In genomic region chr13:32008802-32009201, GRCm38 (mm10) we compare ENCODE assay signal across 11 mouse cellular contexts.
DNase-seq lines count a peak whose midpoint lies in the region; ATAC-seq and TF ChIP-seq lines count a peak whose summit lies in the region.
"Had no signal": no experiment of that assay in that cellular context is flagged by ENCODE, and none has a peak within 500 bp of the region (broad histone marks: within the 10 kb centered on the region; RNA-seq: fewer than 3 reads in every experiment).

No protein-coding gene starts in this region.

- no peaks in the 10 kb centered on the region for H3K79me2 ChIP-seq in heart, adult 2 months (replicated peaks; ENCODE audit: control insufficient read depth, insufficient read depth, low read length)

- no peak for DNase-seq in heart, adult 2 months
- peak; percentile 14 for DNase-seq in lung, postnatal 36 days
- DNase-seq in lung, postnatal 25 days (ENCODE audit: low spot score), result no peak
- peak; percentile 53 for DNase-seq in embryonic facial prominence, embryonic 10.5 days (ENCODE audit: low spot score)
- peak; percentile 41 for DNase-seq in limb, embryonic 14.5 days (ENCODE audit: low spot score)
- no peak for DNase-seq in left cerebral cortex, adult 11 months (ENCODE audit: low spot score)
- DNase-seq in spleen, adult 18-20 months, result no peak
- DNase-seq: cerebellum, adult 18-20 months; right cerebral cortex, postnatal 25 days had no signal

- ATAC-seq in heart, embryonic 14.5 days (ENCODE audit: insufficient number of reproducible peaks, insufficient read depth, low FRiP score, low read depth), result no peak
- no peak for ATAC-seq in limb, embryonic 14.5 days (ENCODE audit: low FRiP score, low read depth)

- no peaks in the 10 kb centered on the region for H3K27me3 ChIP-seq in heart, embryonic 14.5 days (ENCODE audit: control insufficient read depth, insufficient read depth, low read length)
- no peaks in the 10 kb centered on the region for H3K27me3 ChIP-seq in heart, adult 2 months (ENCODE audit: control insufficient read depth, insufficient read depth, low read length)
- H3K27me3 ChIP-seq in embryonic facial prominence, embryonic 10.5 days (replicated peaks; ENCODE audit: low read depth, poor library complexity, severe bottlenecking), result 0 out of 2 replicates have a peak, but pooled peaks cover 6% of the 10 kb centered on the region
- no peaks in the 10 kb centered on the region for H3K27me3 ChIP-seq in limb, embryonic 14.5 days (ENCODE audit: control insufficient read depth, insufficient read depth, low read length)
- H3K27me3 ChIP-seq: neural tube, embryonic 12.5 days had no signal

- H3K9ac ChIP-seq in heart, embryonic 14.5 days (ENCODE audit: low read length), result no peak overlapping the region
- no peak overlapping the region for H3K9ac ChIP-seq in heart, adult 2 months (ENCODE audit: low read depth, low read length)
- no peak overlapping the region for H3K9ac ChIP-seq in limb, embryonic 14.5 days (ENCODE audit: low read depth, low read length, severe bottlenecking)
- H3K9ac ChIP-seq: neural tube, embryonic 12.5 days had no signal

- H3K4me1 ChIP-seq in heart, embryonic 14.5 days (ENCODE audit: control insufficient read depth in 2 of 2, insufficient read depth in 2 of 2, low read length in 2 of 2), result 0 out of 4 replicates have a peak, but pooled peaks cover 0 to 4% of the 10 kb centered on the region in 2 experiments
- H3K4me1 ChIP-seq in heart, adult 2 months (ENCODE audit: control insufficient read depth, insufficient read depth, low read length), result no peaks in the 10 kb centered on the region
- peaks cover 22% of the 10 kb centered on the region for H3K4me1 ChIP-seq in embryonic facial prominence, embryonic 10.5 days
- 0 out of 2 replicates have a peak, but pooled peaks cover 8% of the 10 kb centered on the region for H3K4me1 ChIP-seq in limb, embryonic 14.5 days (ENCODE audit: control insufficient read depth, insufficient read depth, low read length)
- H3K4me1 ChIP-seq: neural tube, embryonic 12.5 days had no signal

- H3K27ac ChIP-seq in heart, embryonic 14.5 days (replicated peaks in 1 of 2; ENCODE audit: control insufficient read depth in 1 of 2, insufficient read depth in 1 of 2, low read depth in 2 of 2, low read length in 2 of 2), result peak overlapping the region in 1 of 2 experiments; percentile 37; a peak in 1 of 4 replicates
- no peak overlapping the region for H3K27ac ChIP-seq in heart, adult 2 months
- H3K27ac ChIP-seq in embryonic facial prominence, embryonic 10.5 days (replicated peaks), result peak overlapping the region; percentile 63
- no peak overlapping the region; the same call in 1 of the 2 replicates for H3K27ac ChIP-seq in limb, embryonic 14.5 days (replicated peaks; ENCODE audit: low read depth, low read length)
- H3K27ac ChIP-seq: neural tube, embryonic 12.5 days had no signal

- WGBS in heart, embryonic 14.5 days, result 15% methylated on average over 4 of the region's 4 CpGs
- WGBS in heart, adult 2 months, result 26% methylated on average over 4 of the region's 4 CpGs
- 14% methylated on average over 4 of the region's 4 CpGs for WGBS in embryonic facial prominence, embryonic 10.5 days
- WGBS in limb, embryonic 14.5 days, result 12% methylated on average over 4 of the region's 4 CpGs

- H3K4me2 ChIP-seq in heart, embryonic 14.5 days (ENCODE audit: low read length), result 0 out of 2 replicates have a peak overlapping the region, but pooled peaks have one; percentile 13
- H3K4me2 ChIP-seq in limb, embryonic 14.5 days (replicated peaks; ENCODE audit: low read depth, low read length, severe bottlenecking), result no peak overlapping the region
- H3K4me2 ChIP-seq: neural tube, embryonic 12.5 days had no signal

- H3K36me3 ChIP-seq in heart, embryonic 14.5 days (ENCODE audit: control insufficient read depth, insufficient read depth, low read length), result no peaks in the 10 kb centered on the region
- peaks cover 2% of the 10 kb centered on the region; the same call in 1 of the 2 replicates for H3K36me3 ChIP-seq in heart, adult 2 months (ENCODE audit: control insufficient read depth, insufficient read depth, low read length)
- no peaks in the 10 kb centered on the region for H3K36me3 ChIP-seq in embryonic facial prominence, embryonic 10.5 days (replicated peaks)
- H3K36me3 ChIP-seq in limb, embryonic 14.5 days (ENCODE audit: control insufficient read depth, insufficient read depth, low read length), result no peaks in the 10 kb centered on the region
- H3K36me3 ChIP-seq: neural tube, embryonic 12.5 days had no signal

- TF ChIP-seq POLR2A in heart, adult 2 months (IDR thresholded peaks at IDR 0.05; ENCODE audit: insufficient read depth, low read depth, low read length), result no peak
- no peak for TF ChIP-seq POLR2A in limb, embryonic 14.5 days (IDR thresholded peaks at IDR 0.05; ENCODE audit: borderline replicate concordance, extremely low read depth, insufficient read depth, insufficient read length)

- TF ChIP-seq CTCF in heart, adult 2 months (IDR thresholded peaks at IDR 0.05), result no peak

- TF ChIP-seq EP300 in heart, adult 2 months (IDR thresholded peaks at IDR 0.05; ENCODE audit: insufficient read depth, low read depth, low read length), result no peak

- H3K9me3 ChIP-seq in heart, embryonic 14.5 days (ENCODE audit: control insufficient read depth, low read length), result no peaks in the 10 kb centered on the region
- no peaks in the 10 kb centered on the region for H3K9me3 ChIP-seq in embryonic facial prominence, embryonic 10.5 days
- no peaks in the 10 kb centered on the region for H3K9me3 ChIP-seq in limb, embryonic 14.5 days (ENCODE audit: control insufficient read depth, low read length)
- H3K9me3 ChIP-seq: neural tube, embryonic 12.5 days had no signal

- H3K4me3 ChIP-seq in heart, embryonic 14.5 days (ENCODE audit: control insufficient read depth in 1 of 2, insufficient read depth in 1 of 2, low read depth in 1 of 2, low read length in 2 of 2), result no peak overlapping the region
- H3K4me3 ChIP-seq in heart, adult 2 months, result no peak overlapping the region
- H3K4me3 ChIP-seq in embryonic facial prominence, embryonic 10.5 days, result no peak overlapping the region
- H3K4me3 ChIP-seq in limb, embryonic 14.5 days (replicated peaks; ENCODE audit: low read length), result no peak overlapping the region
- H3K4me3 ChIP-seq: neural tube, embryonic 12.5 days had no signal

- intact Hi-C loops in heart, adult 2 months (cut with DNase I), result no loop called here

Comparison
In these comparisons a context has a peak if more than half of its experiments do, and no peak if none do; other contexts are left out.
1. DNase-seq: peak in lung, postnatal 36 days (single experiment), embryonic facial prominence, embryonic 10.5 days (single experiment) and limb, embryonic 14.5 days (single experiment); none in heart, adult 2 months (0 of 2), lung, postnatal 25 days (single experiment), left cerebral cortex, adult 11 months (single experiment) and spleen, adult 18-20 months (0 of 2).